Mouse (Mus musculus) Muller cell, postnatal 12 days (primary cell): ENCODE measurements around the gene Ccdc103.

Experiments
- DNase-seq: peaks from one replicate; pipeline ENCODE4 v3.0.0-alpha.2; 2015; ENCODE audit errors: inconsistent ontology term

Gene Ccdc103

GRCm38 (mm10) chr11:102880585-102881313, at the start of gene Ccdc103, which contains the start of gene Eftud2:
Ccdc103 (plus strand) TSS chr11:102881204.
Eftud2 (minus strand) TSS chr11:102880985.
- peak; percentile 88 for DNase-seq

- no peak for DNase-seq
These were observed 48.2 kb upstream of the Ccdc103 start for GRCm38 (mm10) chr11:102832700-102833297.

- no peak for DNase-seq
These were observed 46.8 kb upstream of the Ccdc103 start for GRCm38 (mm10) chr11:102834219-102834618.

GRCm38 (mm10) chr11:102835549-102835948, 45.5 kb upstream of the Ccdc103 start, which contains the start of gene Higd1b:
Higd1b (plus strand) TSS chr11:102835849.
- no peak for DNase-seq

GRCm38 (mm10) chr11:102836146-102836545, 44.9 kb upstream of the Ccdc103 start:
- no peak for DNase-seq

- no peak for DNase-seq
These were observed 43.6 kb upstream of the Ccdc103 start for GRCm38 (mm10) chr11:102837385-102837784.

GRCm38 (mm10) chr11:102838126-102838525, 42.9 kb upstream of the Ccdc103 start:
- no peak for DNase-seq

GRCm38 (mm10) chr11:102838616-102839150, 42.3 kb upstream of the Ccdc103 start:
- no peak for DNase-seq

- DNase-seq, result no peak
These were observed 35.1 kb upstream of the Ccdc103 start for GRCm38 (mm10) chr11:102845926-102846325.

GRCm38 (mm10) chr11:102851883-102852282, 29.1 kb upstream of the Ccdc103 start:
- peak; percentile 39 for DNase-seq

- DNase-seq, result no peak
These were observed 27.2 kb upstream of the Ccdc103 start for GRCm38 (mm10) chr11:102853760-102854159.

- no peak for DNase-seq
These were observed 25.1 kb upstream of the Ccdc103 start for GRCm38 (mm10) chr11:102855941-102856340.

- peak; percentile 20 for DNase-seq
These were observed 22.1 kb upstream of the Ccdc103 start for GRCm38 (mm10) chr11:102858951-102859350.

- no peak for DNase-seq
These were observed 21.1 kb upstream of the Ccdc103 start for GRCm38 (mm10) chr11:102859933-102860332.

- DNase-seq, result peak; percentile 26
These were observed 16.7 kb upstream of the Ccdc103 start for GRCm38 (mm10) chr11:102864272-102864671.

GRCm38 (mm10) chr11:102874801-102875334, 6.1 kb upstream of the Ccdc103 start:
- no peak for DNase-seq

GRCm38 (mm10) chr11:102879558-102879957, 1.4 kb upstream of the Ccdc103 start:
- DNase-seq, result no peak

GRCm38 (mm10) chr11:102881314-102882198, 552 bp downstream of the Ccdc103 start:
- no peak for DNase-seq

- no peak for DNase-seq
These were observed 3.7 kb downstream of the Ccdc103 start, which contains the start of gene Fam187a for GRCm38 (mm10) chr11:102884616-102885219. Fam187a (plus strand) TSS chr11:102885169.

- DNase-seq, result no peak
These were observed 6.4 kb downstream of the Ccdc103 start for GRCm38 (mm10) chr11:102887433-102887832.

- DNase-seq, result peak; percentile 47
These were observed 7.1 kb downstream of the Ccdc103 start for GRCm38 (mm10) chr11:102888135-102888534.
